Mouse (Mus musculus) WW6 (cell line): ENCODE measurements at regions not wholly inside any gene's neighbourhood (a gene's known extent, or its start where the extent isn't known, plus 50 kb on each side); places are given as distances from the start of the nearest gene placed in this dataset.
"Not testable (repeated sequence)": the region's sequence is repeated elsewhere in the genome, so short reads cannot be mapped to it uniquely, and the experiment has no call there.

Source experiments
- DNase-seq: peaks from one replicate; pipeline ENCODE4 v3.0.0-alpha.2; 2013; ENCODE audit warnings: low read depth, low spot score

GRCm38 (mm10) chr16:50779030-50779784, 188.3 kb upstream of the Ccdc54 start:
- no peak for DNase-seq

GRCm38 (mm10) chr16:50774699-50775098, 183.7 kb upstream of the Ccdc54 start:
- not testable (repeated sequence) for DNase-seq

DNA sequence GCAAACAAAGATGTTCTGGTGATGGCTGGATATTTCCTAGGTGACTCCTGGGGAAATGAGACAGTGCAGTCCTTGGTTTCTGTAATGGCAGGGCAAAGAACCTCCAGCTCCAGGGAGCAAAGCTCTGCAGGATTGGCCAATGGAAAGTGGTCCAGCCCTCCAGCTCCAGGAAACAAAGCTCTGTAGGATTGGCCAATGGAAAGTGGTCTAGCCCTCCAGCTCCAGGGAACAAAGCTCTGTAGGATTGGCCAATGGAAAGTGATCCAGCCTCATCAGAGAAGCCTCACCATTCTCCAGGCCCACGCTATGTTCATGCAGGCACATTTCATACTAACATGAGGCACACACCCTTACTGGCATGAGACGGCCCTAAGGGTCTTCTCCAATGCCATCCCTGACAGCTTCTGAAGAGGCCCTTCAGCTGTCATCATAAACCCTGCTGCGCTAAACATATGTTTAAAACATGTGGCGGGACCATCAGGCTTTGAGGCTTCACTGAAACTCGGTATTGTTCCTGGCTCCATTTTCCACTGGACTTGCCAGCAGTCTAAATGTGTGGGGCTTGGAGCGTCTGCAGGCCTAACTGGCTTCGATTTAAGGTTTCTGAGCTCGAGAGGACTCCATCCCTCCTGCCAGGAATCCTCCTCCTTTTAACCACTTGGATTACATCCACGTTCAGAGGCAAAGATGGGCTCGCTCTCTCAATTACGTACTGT, 175.3 kb upstream of the Ccdc54 start:
- no peak for DNase-seq

DNA sequence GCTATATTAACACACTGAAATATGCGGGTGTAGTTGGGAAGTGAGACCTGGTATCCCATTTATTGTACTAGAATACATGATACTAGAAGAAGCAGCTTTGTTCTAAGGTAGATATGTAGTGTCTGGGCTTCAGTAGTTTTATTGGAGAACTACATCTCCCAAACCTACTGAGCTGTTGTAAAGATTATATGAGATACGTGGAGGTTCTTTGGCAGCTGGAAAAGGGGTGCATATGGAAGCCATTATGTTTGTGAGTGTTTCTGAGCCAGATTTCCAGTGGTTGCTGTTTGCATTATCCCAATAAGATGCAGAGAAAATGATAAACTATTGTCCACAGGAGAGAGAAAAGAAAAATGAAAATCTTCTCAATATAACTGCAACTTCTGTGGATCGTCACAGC, 171.1 kb upstream of the Ccdc54 start:
- no peak for DNase-seq

GRCm38 (mm10) chr16:50759979-50760378, 169.0 kb upstream of the Ccdc54 start:
- no peak for DNase-seq

- no peak for DNase-seq
These were observed 165.7 kb upstream of the Ccdc54 start for GRCm38 (mm10) chr16:50756696-50757095.

DNA sequence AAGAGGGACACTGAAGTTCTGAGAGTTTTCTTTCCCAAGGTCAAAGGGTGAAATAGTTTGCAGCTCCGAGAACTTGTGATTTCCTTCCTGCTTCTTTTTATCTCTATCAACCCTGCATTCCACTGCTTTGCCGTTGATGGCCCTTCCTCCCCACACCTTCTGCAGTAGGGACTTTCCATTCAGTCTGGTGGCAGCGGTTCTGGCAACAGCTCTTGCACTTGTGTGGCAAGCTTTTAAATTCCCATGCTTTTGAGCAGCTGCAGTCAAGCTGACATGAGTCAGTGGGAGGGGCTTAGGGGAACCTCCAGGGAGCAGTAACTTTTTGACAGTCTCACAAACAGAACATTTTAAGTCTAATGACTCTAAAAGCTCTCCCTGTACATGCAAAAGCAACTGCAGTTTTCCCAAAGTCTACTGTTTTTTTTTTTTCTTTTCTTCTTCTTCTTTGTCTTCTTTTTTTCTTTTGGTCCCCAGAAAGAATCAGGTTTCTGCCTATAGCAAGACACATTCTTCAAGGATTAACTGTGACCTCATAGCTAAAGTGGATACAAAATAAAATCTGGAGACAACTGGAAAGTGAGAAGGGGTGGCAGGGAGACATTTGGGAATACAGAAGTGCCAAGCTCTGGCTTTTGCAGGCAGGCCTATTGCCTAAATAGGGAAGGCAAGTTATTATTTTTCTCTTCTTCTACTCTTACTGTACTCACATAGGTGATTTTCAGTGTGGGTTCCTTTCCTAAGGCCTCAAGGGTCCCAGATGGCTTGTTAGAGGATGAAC, 162.8 kb upstream of the Ccdc54 start:
- DNase-seq = no peak

GRCm38 (mm10) chr16:50753046-50753445, 162.1 kb upstream of the Ccdc54 start:
- no peak for DNase-seq

GRCm38 (mm10) chr16:50752277-50752600, 161.3 kb upstream of the Ccdc54 start:
- DNase-seq = no peak

DNA sequence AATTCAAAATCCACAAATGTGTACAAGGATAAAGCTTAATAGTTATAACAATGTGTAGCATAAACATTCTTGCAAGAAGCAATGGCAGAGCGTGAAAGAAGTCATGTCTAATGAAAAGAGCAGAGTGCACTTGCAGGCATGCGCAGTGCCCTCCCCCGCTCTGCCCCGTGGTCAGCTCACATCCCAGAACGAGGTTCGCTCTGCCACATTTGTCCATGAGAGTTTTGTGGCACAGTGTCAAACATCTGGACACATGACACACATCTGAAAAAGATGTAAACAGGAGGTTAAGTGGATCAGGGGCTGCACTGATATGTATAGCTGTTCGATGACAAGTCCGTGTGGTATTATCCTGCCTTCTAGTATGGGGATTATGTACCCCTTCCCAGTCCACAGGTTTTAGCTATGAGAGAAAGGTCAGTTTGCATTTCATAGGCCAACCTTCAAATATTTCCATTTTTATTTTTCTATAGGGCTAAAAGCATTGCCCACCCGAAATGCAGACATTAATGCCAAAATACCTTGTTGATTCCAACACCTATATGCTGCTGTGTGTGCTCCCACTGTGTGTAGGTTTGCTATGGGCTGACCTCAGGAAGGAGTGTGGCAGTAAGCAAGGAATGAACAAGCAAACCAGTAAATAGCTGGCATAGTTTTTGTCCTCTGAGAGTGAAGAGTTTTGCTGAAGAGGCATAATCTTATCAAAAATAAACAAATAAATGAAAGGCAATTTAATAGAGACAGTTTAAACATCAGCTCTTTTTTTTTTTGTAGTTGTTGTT, 160.7 kb upstream of the Ccdc54 start:
- no peak for DNase-seq

DNA sequence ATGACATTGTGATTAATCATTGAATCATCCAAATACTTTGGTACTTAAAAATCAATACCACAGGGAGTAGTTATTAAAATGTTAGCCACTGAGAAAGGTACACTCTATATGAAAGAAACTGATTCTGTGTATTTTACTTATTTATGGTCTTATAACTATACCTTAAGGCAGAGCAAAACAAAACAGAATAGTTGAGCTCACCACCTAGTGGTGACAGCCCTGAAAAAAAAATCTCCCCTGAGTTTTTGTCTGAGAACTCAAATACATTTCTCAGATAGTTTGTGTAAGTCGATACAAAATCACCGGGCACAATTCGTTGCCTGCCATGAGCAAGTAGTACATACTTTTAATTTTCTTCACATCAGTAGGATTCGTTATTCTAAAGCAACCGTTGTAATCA, 156.7 kb upstream of the Ccdc54 start:
- no peak for DNase-seq

- DNase-seq = no peak
These were observed 154.8 kb upstream of the Ccdc54 start for GRCm38 (mm10) chr16:50745723-50746122.

DNA sequence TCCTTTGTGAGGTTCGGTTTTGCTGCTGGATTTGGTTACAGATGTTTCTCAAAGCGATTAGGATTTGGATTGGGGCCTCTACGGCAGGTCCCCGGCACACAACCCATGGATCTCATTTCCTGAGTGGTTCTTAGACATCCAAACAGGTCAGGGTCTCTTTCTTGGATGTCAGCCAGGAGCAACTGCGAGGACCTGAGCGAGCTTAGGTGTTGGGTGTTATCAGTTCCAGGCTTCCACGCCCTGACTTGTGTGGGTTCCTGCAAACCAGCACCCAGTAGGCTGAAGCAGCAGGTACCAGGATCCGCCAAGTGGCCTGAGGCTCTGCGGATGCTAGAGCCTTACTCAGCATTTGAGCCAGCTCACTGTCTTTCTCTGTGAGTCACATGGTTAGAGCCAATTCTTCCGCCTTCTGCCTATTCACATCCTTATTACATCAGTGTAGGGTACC, 146.5 kb upstream of the Ccdc54 start:
- DNase-seq = no peak

DNA sequence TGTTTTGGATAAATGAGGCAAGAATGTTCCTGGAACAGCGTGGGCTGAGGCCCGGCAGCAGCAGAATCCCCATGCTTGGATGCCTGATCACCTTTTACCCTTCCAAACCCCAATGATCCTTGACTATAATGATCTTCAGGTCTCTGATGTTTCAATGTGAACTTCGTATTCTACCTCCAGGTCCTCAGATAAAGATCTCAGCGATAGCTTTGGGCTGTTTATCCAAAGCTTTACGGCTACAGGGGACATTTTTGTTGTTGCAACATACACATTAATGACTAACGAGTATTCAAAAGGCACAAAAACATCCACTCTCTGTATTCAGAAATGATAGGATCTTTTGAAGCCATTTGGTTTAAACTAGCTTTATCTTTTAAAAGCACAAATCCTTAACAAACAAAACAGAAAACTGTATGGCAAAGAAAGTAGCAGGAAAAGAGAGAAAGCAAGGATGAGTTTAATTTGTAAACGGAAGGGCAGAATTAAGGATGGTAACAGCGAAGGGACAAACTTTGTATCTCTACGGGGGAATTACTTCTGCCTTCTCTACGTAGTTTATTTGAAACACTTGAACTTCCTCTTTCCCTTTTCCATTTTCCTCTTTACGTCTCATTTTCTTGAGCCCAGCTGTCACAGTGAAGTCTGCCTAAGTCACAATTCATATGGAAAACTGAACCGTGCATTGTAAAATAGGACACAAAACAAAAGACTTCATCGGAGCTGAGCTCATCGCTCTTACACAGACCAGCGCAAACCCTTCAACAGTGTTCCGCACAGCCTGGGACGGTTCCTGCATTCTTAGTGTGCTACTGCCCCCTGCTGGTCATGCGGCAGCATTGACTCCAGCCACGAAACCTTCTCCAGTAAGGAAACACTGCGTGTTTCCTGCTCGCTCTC, 145.4 kb upstream of the Ccdc54 start:
- peak; percentile 70 for DNase-seq

DNA sequence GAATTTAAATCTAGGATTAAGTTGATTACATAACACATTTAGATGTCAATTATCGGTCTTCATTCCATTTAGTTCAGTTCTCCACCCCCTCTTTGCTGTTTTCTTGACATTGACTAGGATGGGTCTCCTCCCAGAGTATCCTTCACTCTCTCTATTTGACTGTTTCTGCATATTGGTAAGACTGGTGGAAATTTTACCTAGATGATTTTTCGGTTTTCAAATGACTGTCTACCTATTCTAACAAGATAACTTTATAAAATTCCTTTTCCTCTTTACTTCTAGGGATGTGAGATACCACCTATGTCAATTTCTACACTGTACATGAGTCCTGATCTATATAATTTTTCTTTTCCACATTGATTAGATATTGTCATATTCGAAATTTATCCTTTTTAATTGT, 142.4 kb upstream of the Ccdc54 start:
- no peak for DNase-seq

DNA sequence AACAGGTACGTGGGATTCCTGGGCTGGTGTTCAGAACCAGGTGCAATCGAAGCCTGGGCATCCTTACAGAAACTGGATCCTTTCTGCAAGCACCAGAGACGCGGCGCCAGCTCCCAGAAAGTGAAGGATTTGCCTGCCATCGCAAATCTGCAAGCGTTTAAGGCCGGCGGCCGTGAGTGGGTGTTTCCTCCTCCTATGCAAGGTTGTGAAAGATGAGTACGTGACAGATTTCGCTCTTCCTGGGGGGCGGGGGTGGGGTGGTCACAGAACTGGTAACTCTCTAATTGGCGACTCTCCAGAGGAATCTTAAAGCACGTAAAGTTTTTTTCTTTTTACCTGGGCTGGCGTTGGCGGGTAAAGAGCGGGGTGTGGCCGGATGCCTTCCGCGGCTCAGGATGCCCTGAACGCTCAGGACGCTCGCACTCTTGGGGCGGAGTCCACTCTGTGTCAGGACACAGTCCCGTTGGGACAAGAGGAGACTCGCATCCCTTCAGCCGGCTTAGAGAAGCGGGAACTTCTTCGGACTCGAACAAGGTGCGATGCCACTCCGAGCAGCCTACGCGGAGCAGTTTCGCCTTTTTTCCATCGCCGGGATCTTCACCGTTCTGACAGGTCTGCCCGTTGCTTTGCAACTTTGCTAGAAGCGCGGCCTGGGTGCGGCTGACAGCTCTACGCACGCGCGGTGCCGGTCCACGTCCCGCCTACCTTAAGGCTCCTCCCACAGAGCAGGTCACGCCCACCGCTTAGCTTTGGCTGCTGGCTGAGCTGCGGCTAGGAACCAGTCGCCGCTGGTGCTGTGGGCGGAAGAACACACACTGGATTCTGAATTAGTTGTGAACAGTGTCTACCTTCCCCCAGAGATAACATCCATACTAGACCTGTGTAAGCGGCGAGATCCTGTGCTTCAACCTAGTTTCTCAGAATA, 141.4 kb upstream of the Ccdc54 start:
- DNase-seq = peak; percentile 87

DNA sequence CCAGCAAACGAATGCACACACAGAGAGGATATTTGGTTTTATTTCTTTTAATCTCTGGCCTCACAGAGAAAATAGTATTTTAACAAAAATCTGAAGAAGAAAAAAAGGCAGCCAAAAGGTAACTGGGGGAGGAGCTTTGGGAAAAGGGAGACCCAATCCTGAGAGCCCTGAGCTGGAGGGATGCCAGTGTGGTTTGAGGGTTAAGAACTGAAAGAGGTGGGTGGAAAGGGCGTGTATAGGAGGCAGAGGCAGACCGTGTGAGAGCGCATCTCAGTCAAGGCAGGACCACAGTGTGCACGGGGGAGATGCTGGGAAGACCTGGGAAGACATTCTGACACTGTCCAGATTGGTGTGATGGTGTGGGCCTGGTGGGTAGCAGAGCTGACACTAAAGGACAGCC, 138.4 kb upstream of the Ccdc54 start:
- no peak for DNase-seq

- DNase-seq = no peak
These were observed 132.2 kb upstream of the Ccdc54 start for GRCm38 (mm10) chr16:50723144-50723543.

DNA sequence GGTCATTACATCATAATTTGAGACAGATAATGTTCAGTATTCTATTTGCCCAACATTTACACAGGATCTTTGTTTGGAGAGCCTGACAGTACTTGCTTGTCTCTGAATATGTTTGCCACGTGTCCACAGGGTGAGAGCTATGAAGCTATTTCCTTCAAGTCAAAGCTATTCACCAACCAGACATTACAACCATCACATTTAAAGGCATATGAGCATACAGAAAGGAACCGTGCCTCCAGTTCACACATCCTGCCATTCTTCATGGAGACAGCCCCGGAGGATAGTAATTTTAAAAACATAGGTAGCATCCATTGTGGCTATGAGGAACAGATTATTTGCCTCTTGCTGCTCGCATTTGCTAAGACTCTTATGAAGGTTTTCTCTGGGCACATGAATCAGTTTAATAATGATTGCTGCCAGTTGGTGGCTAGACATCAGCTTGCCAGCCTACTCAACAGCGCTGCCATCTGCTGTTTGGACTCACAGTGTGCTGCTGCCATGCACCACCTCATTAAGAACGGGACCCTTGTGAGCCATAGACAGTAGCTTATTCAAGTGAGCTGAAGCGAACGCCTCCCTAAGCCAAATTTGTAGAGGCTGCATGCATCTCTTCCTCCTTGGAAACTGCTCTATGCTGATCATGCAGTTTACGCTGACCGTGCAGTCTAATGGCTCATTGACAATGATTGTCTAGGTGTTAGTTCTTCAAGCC, 126.5 kb upstream of the Ccdc54 start:
- DNase-seq = no peak
